Mouse (Mus musculus) liver, postnatal 0 days (tissue): ENCODE data around the gene Nucb1.

Experiments used
- CTCF ChIP-seq: sonication (generic); IDR thresholded peaks from 2 replicates; pipeline ENCODE4 v1.5.1; 2016; ENCODE audit warnings: antibody characterized with exemption, low read depth
- EP300 ChIP-seq: IDR thresholded peaks from 2 replicates; pipeline ENCODE4 v1.6.1; 2016; ENCODE audit warnings: antibody characterized with exemption, low read depth, mild to moderate bottlenecking

GRCm38 (mm10) chr7:45488293-45489204, 21.7 kb downstream of the Nucb1 start, which contains the start of gene Dhdh:
- no peak for TF ChIP-seq CTCF
- no peak for TF ChIP-seq EP300
